Mouse (Mus musculus) neural tube, embryonic 11.5 days (tissue): ENCODE data around the gene Capn7. TPM values are rescaled to one million over a fixed set of nuclear protein-coding genes. Genes with fewer than 3 reads are reported as not detected.

Experiments
- ATAC-seq: fragments of 200-750 bp; cut with Nextera tagmentation; 2 replicates; pipeline ENCODE4 v1.8.0; 2017; ENCODE audit warnings: moderate number of reproducible peaks, mild to moderate bottlenecking, moderate TSS enrichment, moderate library complexity; ENCODE audit not compliant: insufficient read depth, low FRiP score, low TSS enrichment
- DNase-seq: peaks from one replicate; pipeline ENCODE4 v3.0.0-alpha.2; 2015; ENCODE audit warnings: low spot score
- H3K27ac ChIP-seq: fragments of 300-500 bp; sonication (generic); 2 replicates; pipeline ENCODE4 v1.5.1; 2014; ENCODE audit warnings: low read depth, mild to moderate bottlenecking, low read length
- H3K27me3 ChIP-seq: fragments of 300-500 bp; sonication (generic); 2 replicates; pipeline ENCODE4 v1.6.1; 2014; ENCODE audit warnings: mild to moderate bottlenecking, low read length, mixed read lengths; ENCODE audit not compliant: control insufficient read depth, insufficient read depth
- H3K36me3 ChIP-seq: fragments of 300-500 bp; sonication (generic); 2 replicates; pipeline ENCODE4 v1.6.1; 2014; ENCODE audit warnings: mild to moderate bottlenecking, low read length, moderate library complexity, mixed read lengths; ENCODE audit not compliant: control insufficient read depth, insufficient read depth
- H3K4me1 ChIP-seq: fragments of 300-500 bp; sonication (generic); 2 replicates; pipeline ENCODE4 v1.6.1; 2014; ENCODE audit warnings: low read length, mixed read lengths; ENCODE audit not compliant: control insufficient read depth, insufficient read depth
- H3K4me2 ChIP-seq: fragments of 300-500 bp; sonication (generic); 2 replicates; pipeline ENCODE4 v1.6.1; 2014; ENCODE audit warnings: low read depth, mild to moderate bottlenecking, moderate library complexity
- H3K4me3 ChIP-seq: fragments of 300-500 bp; sonication (generic); 2 replicates; pipeline ENCODE4 v1.5.1; 2014; ENCODE audit warnings: low read depth, low read length
- H3K9ac ChIP-seq: fragments of 300-500 bp; sonication (generic); 2 replicates; pipeline ENCODE4 v1.6.1; 2014; ENCODE audit warnings: mild to moderate bottlenecking, low read length
- H3K9me3 ChIP-seq: fragments of 300-500 bp; sonication (generic); 2 replicates; pipeline ENCODE4 v1.6.1; 2016; ENCODE audit warnings: low read length; ENCODE audit not compliant: control insufficient read depth
- WGBS: fragments of 180-500 bp; shearing (Covaris S2); extraction: QIAGEN DNeasy Blood & Tissue Kit; methylation state at CpG from one replicate; pipeline ENCODE4 v1.1.7; 2014; 5-methylcytosine and 5-hydroxymethylcytosine counted together
- polyA plus RNA-seq: library from polyadenylated mRNA; unstranded; fragments of >200 nt; fragmentation: Nextera tagmentation; extraction: Ambion mirVana; gene quantifications from 2 replicates; pipeline ENCODE4 v1.2.1, GENCODE M21; 2014

Capn7 gene
- polyA plus RNA-seq, 1 experiment from 2014 or later = 51.0 TPM

GRCm38 (mm10) chr14:31337406-31337805, 968 bp downstream of the Capn7 start:
- H3K4me3 ChIP-seq = peak overlapping the region; percentile 84
- peaks cover 4% of the 10 kb centered on the region; the same call in 1 of the 2 replicates for H3K4me1 ChIP-seq
- 56% methylated on average over 7 of the region's 7 CpGs for WGBS
- peak overlapping the region; percentile 42 for H3K4me2 ChIP-seq
- DNase-seq (no peak), ATAC-seq (no peak)
- H3K9ac ChIP-seq = peak overlapping the region; percentile 87
- no peaks in the 10 kb centered on the region for H3K9me3 ChIP-seq
- H3K27ac ChIP-seq = no peak overlapping the region
- no peaks in the 10 kb centered on the region for H3K27me3 ChIP-seq
- no peaks in the 10 kb centered on the region for H3K36me3 ChIP-seq

- no peak overlapping the region for H3K4me3 ChIP-seq
- H3K4me1 ChIP-seq = peaks cover 4% of the 10 kb centered on the region; the same call in 1 of the 2 replicates
- H3K36me3 ChIP-seq = no peaks in the 10 kb centered on the region
- DNase-seq (no peak), ATAC-seq (no peak)
- peak overlapping the region; percentile 42 for H3K4me2 ChIP-seq
- H3K27ac ChIP-seq = no peak overlapping the region
- no peaks in the 10 kb centered on the region for H3K27me3 ChIP-seq
- H3K9me3 ChIP-seq = no peaks in the 10 kb centered on the region
- H3K9ac ChIP-seq = no peak overlapping the region
Observed at GRCm38 (mm10) chr14:31337947-31338346, 1.5 kb downstream of the Capn7 start.

- Histone ChIP-seq H3K4me1 (no peaks in the 10 kb centered on the region), H3K36me3 (no peaks in the 10 kb centered on the region; the same call in 1 of the 2 replicates), H3K4me3 (no peak overlapping the region), H3K27me3 (no peaks in the 10 kb centered on the region), H3K4me2 (no peak overlapping the region), H3K9me3 (no peaks in the 10 kb centered on the region), H3K9ac (no peak overlapping the region), H3K27ac (no peak overlapping the region)
- no peak for ATAC-seq
- 86% methylated on average over 8 of the region's 8 CpGs for WGBS
- DNase-seq = no peak
Observed at GRCm38 (mm10) chr14:31343241-31343640, 6.8 kb downstream of the Capn7 start.

- Histone ChIP-seq H3K27me3 (no peaks in the 10 kb centered on the region), H3K27ac (no peak overlapping the region), H3K9me3 (no peaks in the 10 kb centered on the region), H3K36me3 (no peaks in the 10 kb centered on the region; the same call in 1 of the 2 replicates), H3K4me2 (no peak overlapping the region), H3K4me1 (no peaks in the 10 kb centered on the region), H3K4me3 (no peak overlapping the region), H3K9ac (no peak overlapping the region)
- ATAC-seq = no peak
- WGBS = 90% methylated on average over 1 of the region's 1 CpGs
- DNase-seq = no peak
Observed at GRCm38 (mm10) chr14:31345367-31345766, 8.9 kb downstream of the Capn7 start.

- Histone ChIP-seq H3K9ac (no peak overlapping the region), H3K4me2 (no peak overlapping the region), H3K4me1 (no peaks in the 10 kb centered on the region), H3K9me3 (no peaks in the 10 kb centered on the region), H3K36me3 (peaks cover 8% of the 10 kb centered on the region), H3K27me3 (no peaks in the 10 kb centered on the region), H3K4me3 (no peak overlapping the region), H3K27ac (no peak overlapping the region)
- ATAC-seq = no peak
- 96% methylated on average over 2 of the region's 2 CpGs for WGBS
- DNase-seq = no peak
Observed at GRCm38 (mm10) chr14:31362236-31362635, 25.8 kb downstream of the Capn7 start.

- ATAC-seq = no peak
Observed at GRCm38 (mm10) chr14:31364589-31364988, 28.2 kb downstream of the Capn7 start.

GRCm38 (mm10) chr14:31365350-31365749, 28.9 kb downstream of the Capn7 start:
- ATAC-seq = no peak
- H3K27me3 ChIP-seq = no peaks in the 10 kb centered on the region
- no peak overlapping the region for H3K9ac ChIP-seq
- no peaks in the 10 kb centered on the region for H3K4me1 ChIP-seq
- no peak overlapping the region for H3K27ac ChIP-seq
- H3K4me2 ChIP-seq = no peak overlapping the region
- no peaks in the 10 kb centered on the region for H3K9me3 ChIP-seq
- peaks cover 7% of the 10 kb centered on the region for H3K36me3 ChIP-seq
- DNase-seq = peak; percentile 71
- no peak overlapping the region for H3K4me3 ChIP-seq

More at GRCm38 (mm10) chr14:31364589-31364988, 28.2 kb downstream of the Capn7 start:
- WGBS = 91% methylated on average over 4 of the region's 4 CpGs
- Histone ChIP-seq H3K9me3 (no peaks in the 10 kb centered on the region), H3K36me3 (peaks cover 7% of the 10 kb centered on the region), H3K4me2 (no peak overlapping the region), H3K27ac (no peak overlapping the region), H3K4me3 (no peak overlapping the region), H3K4me1 (no peaks in the 10 kb centered on the region), H3K9ac (no peak overlapping the region), H3K27me3 (no peaks in the 10 kb centered on the region)
- no peak for DNase-seq

- Histone ChIP-seq H3K9ac (no peak overlapping the region), H3K4me3 (no peak overlapping the region), H3K4me1 (no peaks in the 10 kb centered on the region), H3K9me3 (no peaks in the 10 kb centered on the region), H3K4me2 (no peak overlapping the region), H3K27me3 (no peaks in the 10 kb centered on the region), H3K36me3 (peaks cover 9% of the 10 kb centered on the region), H3K27ac (no peak overlapping the region)
- ATAC-seq = no peak
- 93% methylated on average over 7 of the region's 7 CpGs for WGBS
- DNase-seq = no peak
Observed at GRCm38 (mm10) chr14:31367951-31368350, 31.5 kb downstream of the Capn7 start.

GRCm38 (mm10) chr14:31369377-31369776, 32.9 kb downstream of the Capn7 start:
- ATAC-seq = no peak
- Histone ChIP-seq H3K36me3 (peaks cover 4% of the 10 kb centered on the region; the same call in 1 of the 2 replicates), H3K9me3 (no peaks in the 10 kb centered on the region), H3K9ac (no peak overlapping the region), H3K27me3 (no peaks in the 10 kb centered on the region), H3K4me2 (no peak overlapping the region), H3K4me3 (no peak overlapping the region), H3K27ac (no peak overlapping the region), H3K4me1 (no peaks in the 10 kb centered on the region)
- DNase-seq = no peak
- 93% methylated on average over 3 of the region's 3 CpGs for WGBS
